Mouse (Mus musculus) brain, adult 2 months (tissue): Measurements from ENCODE around the gene Arhgef2.

Source experiments
- DNase-seq: peaks from one replicate; pipeline ENCODE4 v3.0.0; 2011; ENCODE audit warnings: low read depth, low spot score

The Arhgef2 gene

GRCm38 (mm10) chr3:88683814-88684213, 78.0 kb downstream of the Arhgef2 start:
- no peak for DNase-seq

GRCm38 (mm10) chr3:88684236-88684979, 78.6 kb downstream of the Arhgef2 start:
- no peak for DNase-seq

GRCm38 (mm10) chr3:88684980-88685941, 79.5 kb downstream of the Arhgef2 start, which contains the start of gene Khdc4:
Gene Khdc4 (plus strand): TSS chr3:88685803.
- peak; percentile 100 for DNase-seq

- peak; percentile 81 for DNase-seq
Measured at GRCm38 (mm10) chr3:88685958-88686451, 80.2 kb downstream of the Arhgef2 start.

GRCm38 (mm10) chr3:88686734-88687611, 81.2 kb downstream of the Arhgef2 start:
- no peak for DNase-seq

GRCm38 (mm10) chr3:88689079-88689478, 83.3 kb downstream of the Arhgef2 start:
- no peak for DNase-seq

- no peak for DNase-seq
Measured at GRCm38 (mm10) chr3:88695545-88695944, 89.8 kb downstream of the Arhgef2 start.
